Mouse (Mus musculus) hindbrain, embryonic 11.5 days (tissue): ENCODE measurements at regions not wholly inside any gene's neighbourhood (a gene's known extent, or its start where the extent isn't known, plus 50 kb on each side); places are given as distances from the start of the nearest gene placed in this dataset.

Source experiments
- ATAC-seq: fragments of 200-750 bp; cut with Nextera tagmentation; 2 replicates; pipeline ENCODE4 v1.8.0; 2017; ENCODE audit warnings: mild to moderate bottlenecking, moderate TSS enrichment, moderate library complexity; ENCODE audit not compliant: low FRiP score
- DNase-seq: peaks from one replicate; pipeline ENCODE4 v3.0.0-alpha.2; 2015; ENCODE audit warnings: low spot score
- H3K27ac ChIP-seq: fragments of 300-500 bp; sonication (generic); 2 replicates; pipeline ENCODE4 v1.5.1; 2014; ENCODE audit warnings: mild to moderate bottlenecking, low read depth, low read length
- H3K27me3 ChIP-seq: fragments of 300-500 bp; sonication (generic); 2 replicates; pipeline ENCODE4 v1.6.1; 2014; ENCODE audit warnings: mild to moderate bottlenecking, low read length, moderate library complexity, mixed read lengths; ENCODE audit not compliant: control insufficient read depth, insufficient read depth
- H3K36me3 ChIP-seq: fragments of 300-500 bp; sonication (generic); 2 replicates; pipeline ENCODE4 v1.6.1; 2014; ENCODE audit warnings: mild to moderate bottlenecking, low read length, moderate library complexity, mixed read lengths; ENCODE audit not compliant: control insufficient read depth, insufficient read depth
- H3K4me1 ChIP-seq: fragments of 300-500 bp; sonication (generic); replicated peaks from 2 replicates; pipeline ENCODE4 v1.6.1; 2014; ENCODE audit warnings: low read length, mixed read lengths; ENCODE audit not compliant: control insufficient read depth, insufficient read depth
- H3K4me2 ChIP-seq: fragments of 300-500 bp; sonication (generic); replicated peaks from 2 replicates; pipeline ENCODE4 v1.6.1; 2014; ENCODE audit warnings: mild to moderate bottlenecking, low read depth, low read length
- H3K4me3 ChIP-seq: fragments of 300-500 bp; sonication (generic); 2 replicates; pipeline ENCODE4 v1.5.1; 2014; ENCODE audit warnings: low read depth, low read length
- H3K9ac ChIP-seq: fragments of 300-500 bp; sonication (generic); 2 replicates; pipeline ENCODE4 v1.6.1; 2014; ENCODE audit warnings: low read depth, low read length
- H3K9me3 ChIP-seq: fragments of 300-500 bp; sonication (generic); 2 replicates; pipeline ENCODE4 v1.6.1; 2016; ENCODE audit warnings: low read length; ENCODE audit not compliant: control insufficient read depth
- WGBS: fragments of 180-500 bp; shearing (Covaris S2); extraction: QIAGEN DNeasy Blood & Tissue Kit; methylation state at CpG from one replicate; pipeline ENCODE4 v1.1.7; 2014; 5-methylcytosine and 5-hydroxymethylcytosine counted together

GRCm38 (mm10) chr11:117598170-117598583, 55.9 kb upstream of the Tnrc6c start:
- Histone ChIP-seq H3K4me3 (no peak overlapping the region), H3K4me2 (no peak overlapping the region), H3K4me1 (peaks cover 19% of the 10 kb centered on the region), H3K36me3 (no peaks in the 10 kb centered on the region), H3K27me3 (peaks cover 15% of the 10 kb centered on the region), H3K9me3 (no peaks in the 10 kb centered on the region), H3K9ac (no peak overlapping the region), H3K27ac (no peak overlapping the region)
- DNase-seq: peak; percentile 76
- ATAC-seq: peak; percentile 59; the same call in 1 of the 2 replicates
- WGBS: 0% methylated on average over 6 of the region's 6 CpGs

GRCm38 (mm10) chr11:117598610-117599009, 55.5 kb upstream of the Tnrc6c start:
- ATAC-seq (no peak), DNase-seq (no peak)
- no peak overlapping the region for H3K27ac ChIP-seq
- H3K9me3 ChIP-seq: no peaks in the 10 kb centered on the region
- 0 out of 2 replicates have a peak overlapping the region, but pooled peaks have one; percentile 12 for H3K4me3 ChIP-seq
- H3K9ac ChIP-seq: 0 out of 2 replicates have a peak overlapping the region, but pooled peaks have one; percentile 2
- WGBS: 4% methylated on average over 9 of the region's 9 CpGs
- H3K36me3 ChIP-seq: no peaks in the 10 kb centered on the region
- peak overlapping the region; percentile 17 for H3K4me2 ChIP-seq
- H3K4me1 ChIP-seq: peaks cover 19% of the 10 kb centered on the region
- peaks cover 15% of the 10 kb centered on the region for H3K27me3 ChIP-seq

DNA sequence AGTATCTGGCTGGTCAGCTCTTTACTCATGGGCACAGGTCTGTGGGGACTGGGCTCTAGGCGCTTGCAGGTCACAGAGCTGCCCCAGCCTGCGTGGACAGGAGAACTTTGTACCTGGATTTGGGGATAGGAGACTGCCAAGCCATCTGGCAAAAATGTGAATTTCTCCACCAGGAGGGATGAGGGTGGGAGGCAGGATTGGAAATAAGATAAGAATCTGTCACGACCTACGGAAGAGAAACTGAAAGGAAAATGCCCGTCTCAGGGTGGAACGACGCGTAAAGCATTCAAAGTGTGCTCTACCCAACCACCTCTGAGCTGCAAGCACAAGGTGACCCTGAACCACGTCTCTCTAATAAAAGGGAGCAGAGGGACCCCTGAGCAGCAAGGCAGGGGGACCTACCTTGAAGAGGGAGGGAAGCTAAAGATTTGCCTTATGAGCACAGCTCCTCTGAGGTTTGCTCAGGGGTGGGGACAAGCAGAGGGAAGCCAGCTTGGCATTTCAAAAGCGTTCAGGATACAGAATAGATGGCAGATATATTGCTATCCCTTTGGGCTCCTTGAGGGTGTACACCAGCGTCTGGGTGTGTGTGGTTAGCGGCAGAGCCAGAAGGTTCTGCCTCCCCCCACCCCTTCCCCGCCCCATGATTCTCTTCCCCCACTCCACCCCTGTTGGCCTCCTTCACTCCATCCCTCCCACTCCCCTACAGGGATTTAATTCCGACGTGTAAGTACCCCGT, 54.9 kb upstream of the Tnrc6c start:
- 0 out of 2 replicates have a peak overlapping the region, but pooled peaks have one; percentile 2 for H3K9ac ChIP-seq

GRCm38 (mm10) chr11:117599788-117600263, 54.3 kb upstream of the Tnrc6c start:
- Histone ChIP-seq H3K36me3 (no peaks in the 10 kb centered on the region), H3K27me3 (peaks cover 15% of the 10 kb centered on the region), H3K9me3 (no peaks in the 10 kb centered on the region), H3K9ac (no peak overlapping the region), H3K4me2 (no peak overlapping the region), H3K4me1 (peaks cover 19% of the 10 kb centered on the region), H3K27ac (no peak overlapping the region), H3K4me3 (no peak overlapping the region)
- no peak for ATAC-seq
- 12% methylated on average over 14 of the region's 14 CpGs for WGBS
- DNase-seq: peak; percentile 38

More for the DNA sequence above, 54.9 kb upstream of the Tnrc6c start:
- 12% methylated on average over 16 of the region's 16 CpGs for WGBS
- H3K4me3 ChIP-seq: 0 out of 2 replicates have a peak overlapping the region, but pooled peaks have one; percentile 12
- H3K4me1 ChIP-seq: peaks cover 19% of the 10 kb centered on the region
- no peak overlapping the region for H3K27ac ChIP-seq
- no peak for ATAC-seq
- H3K4me2 ChIP-seq: peak overlapping the region; percentile 17; the same call in 1 of the 2 replicates
- peak; percentile 28 for DNase-seq
- peaks cover 15% of the 10 kb centered on the region for H3K27me3 ChIP-seq
- no peaks in the 10 kb centered on the region for H3K9me3 ChIP-seq
- no peaks in the 10 kb centered on the region for H3K36me3 ChIP-seq

DNA sequence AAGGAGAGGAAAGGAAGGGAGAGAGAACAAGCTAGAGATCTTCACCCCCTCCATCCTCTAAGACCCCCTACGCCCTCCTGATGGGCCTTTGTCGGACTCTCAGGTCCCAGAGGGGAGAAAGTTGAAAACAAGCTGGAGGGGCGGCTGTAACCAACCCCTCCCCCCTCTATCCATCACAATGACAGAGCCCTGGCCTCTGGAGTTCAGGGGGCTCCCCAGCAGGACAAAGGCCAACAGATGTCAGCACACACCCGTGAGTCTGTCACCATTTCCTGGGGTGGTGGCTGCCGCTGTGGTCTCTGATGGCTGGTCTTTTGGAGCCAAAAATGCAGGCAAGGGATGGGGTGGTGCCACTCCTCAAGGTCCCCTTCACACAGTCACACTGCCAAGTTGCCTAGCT, 52.9 kb upstream of the Tnrc6c start:
- WGBS: 6% methylated on average over 5 of the region's 5 CpGs
- Histone ChIP-seq H3K4me2 (no peak overlapping the region), H3K9ac (no peak overlapping the region), H3K27ac (no peak overlapping the region), H3K36me3 (no peaks in the 10 kb centered on the region), H3K27me3 (peaks cover 13% of the 10 kb centered on the region), H3K9me3 (no peaks in the 10 kb centered on the region), H3K4me3 (no peak overlapping the region), H3K4me1 (peaks cover 22% of the 10 kb centered on the region)
- ATAC-seq: no peak
- peak; percentile 37 for DNase-seq

DNA sequence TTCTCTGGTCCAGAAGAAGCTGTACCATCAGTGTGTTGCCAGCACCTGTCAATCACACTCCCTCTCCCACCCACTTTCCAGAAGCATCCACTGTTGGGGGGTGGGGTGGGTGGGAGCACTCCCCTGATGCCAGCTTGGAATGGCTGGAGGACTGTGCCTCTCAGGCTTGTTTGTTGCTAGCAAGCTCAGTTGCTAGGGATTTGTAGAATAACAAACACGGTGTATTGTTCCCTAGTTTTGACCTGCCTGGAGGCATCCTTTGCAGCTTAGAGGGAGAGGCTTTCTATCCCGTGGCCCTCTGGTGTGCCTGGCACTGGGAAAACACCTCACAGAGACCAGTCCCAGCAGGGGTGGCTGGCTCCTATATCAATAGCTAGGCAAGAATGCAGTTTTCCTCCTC, 50.1 kb upstream of the Tnrc6c start:
- Histone ChIP-seq H3K9ac (no peak overlapping the region), H3K4me1 (peaks cover 30% of the 10 kb centered on the region), H3K9me3 (no peaks in the 10 kb centered on the region), H3K4me2 (no peak overlapping the region), H3K27me3 (peaks cover 7% of the 10 kb centered on the region), H3K4me3 (no peak overlapping the region), H3K36me3 (no peaks in the 10 kb centered on the region), H3K27ac (no peak overlapping the region)
- 14% methylated on average over 2 of the region's 2 CpGs for WGBS
- no peak for ATAC-seq
- DNase-seq: no peak
